Mouse (Mus musculus) cerebellum, postnatal 10 days (tissue): Measurements from ENCODE around the gene Id1.
A peak's percentile ranks its signal among the peaks of the same experiment; 100 is the strongest.

Experiments
- DNase-seq, 2 experiments: peaks; one replicate each; pipeline ENCODE4 v3.0.0; 2021; ENCODE audit warnings: mixed read lengths in 2 of 2

Id1 gene

GRCm38 (mm10) chr2:152785446-152786350 lies 49.6 kb downstream of the Id1 start:
- DNase-seq: peak; percentile 69 to 77
